Mouse (Mus musculus) retina, postnatal 1 day (tissue): Measurements from ENCODE around the gene Mtnr1b.

Source experiments
- DNase-seq: peaks from one replicate; pipeline ENCODE4 v3.0.0-alpha.2; 2012

Gene Mtnr1b

DNA sequence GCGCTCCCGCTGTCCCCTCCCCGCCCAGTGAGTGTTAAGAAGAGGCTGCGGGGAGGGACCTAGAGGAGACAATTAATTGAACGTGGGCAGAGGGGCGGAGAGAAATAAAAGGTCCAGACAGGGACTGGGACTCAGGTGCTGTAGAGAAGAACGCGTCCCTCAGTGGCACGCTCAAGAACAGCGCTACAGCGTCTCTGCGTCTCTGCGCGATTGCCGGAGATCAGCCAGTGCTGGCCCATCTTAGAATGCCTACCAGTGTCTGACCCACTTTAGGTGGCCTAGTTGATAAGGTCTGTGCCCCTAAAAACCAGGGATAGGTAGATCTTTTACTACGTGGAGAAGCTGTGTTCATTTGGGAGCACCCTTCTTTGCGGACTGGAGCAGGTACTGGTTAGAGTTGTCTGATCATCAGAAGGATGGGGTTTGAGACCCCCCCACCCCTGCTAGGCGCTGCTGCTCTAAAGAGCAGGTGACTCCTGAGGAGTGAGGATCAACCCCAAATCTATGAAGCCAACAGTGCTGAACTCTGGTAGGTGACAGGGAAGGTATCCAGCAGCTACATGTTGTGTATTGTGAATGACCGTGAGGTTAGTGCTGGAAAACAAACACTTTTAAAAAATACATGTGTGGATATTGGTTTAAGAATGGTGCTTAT is at the start of gene Mtnr1b:
TSS of gene Mtnr1b (minus strand) at position 51 of the 655 bp plus-strand sequence.
- DNase-seq = no peak

DNA sequence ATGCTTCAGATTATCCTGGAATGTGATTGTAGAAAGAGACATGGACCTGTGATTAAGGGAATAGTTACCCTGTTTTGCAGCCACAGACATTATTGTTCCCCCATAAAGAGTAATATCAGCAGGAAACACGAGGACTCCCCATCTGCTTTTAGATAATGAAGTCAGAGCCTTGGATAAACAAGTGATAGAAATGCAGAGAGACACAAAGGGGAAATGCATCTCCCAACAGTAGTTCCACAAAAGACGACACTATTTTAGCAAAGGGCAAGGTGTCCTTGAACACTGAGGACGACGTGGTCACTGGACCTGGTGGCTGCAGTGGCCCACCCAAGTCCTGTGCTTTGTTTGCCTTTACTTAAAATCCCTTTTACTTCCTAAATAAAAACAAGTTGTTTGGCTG is 45.9 kb upstream of the Mtnr1b start:
- no peak for DNase-seq

GRCm38 (mm10) chr9:15919373-15920005 is 45.1 kb upstream of the Mtnr1b start:
- DNase-seq = peak; percentile 52

DNA sequence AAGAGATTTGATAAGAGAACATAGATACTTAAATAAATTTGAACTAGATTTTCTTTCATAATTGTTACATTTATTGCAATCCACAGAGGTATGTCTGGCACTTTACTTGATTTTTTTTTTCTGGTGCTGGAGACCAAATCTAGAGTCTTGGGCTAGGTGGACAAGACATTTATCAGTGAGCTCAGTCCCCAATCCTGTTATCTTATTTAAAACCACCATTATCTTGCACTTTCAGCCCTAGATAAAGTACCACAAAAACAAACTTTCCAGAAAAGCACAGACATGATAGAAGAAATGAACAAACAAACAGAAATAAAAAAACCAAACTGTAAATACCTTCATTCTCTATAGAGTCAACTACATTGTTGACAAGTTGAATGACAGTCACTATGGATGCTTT is 42.2 kb upstream of the Mtnr1b start:
- no peak for DNase-seq

DNA sequence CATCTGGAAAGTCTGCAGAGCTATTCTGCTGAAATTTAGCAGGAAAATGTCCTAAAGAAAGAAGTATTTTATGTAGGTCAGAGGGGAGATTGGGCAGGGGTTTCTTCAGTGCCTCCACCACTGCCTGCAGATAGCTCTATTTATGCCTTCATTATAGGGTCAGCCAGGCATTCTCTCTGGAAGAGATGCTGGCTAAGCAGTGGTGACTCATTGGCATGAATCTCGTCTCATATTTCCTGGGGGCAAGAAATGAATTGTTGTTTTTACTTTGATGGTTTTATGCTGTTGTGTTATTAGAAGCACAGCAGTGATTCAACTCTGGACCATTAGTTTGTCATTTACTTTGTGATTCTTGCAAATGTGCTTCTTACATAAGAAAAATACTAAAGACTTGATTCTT is 38.4 kb upstream of the Mtnr1b start:
- DNase-seq = no peak

DNA sequence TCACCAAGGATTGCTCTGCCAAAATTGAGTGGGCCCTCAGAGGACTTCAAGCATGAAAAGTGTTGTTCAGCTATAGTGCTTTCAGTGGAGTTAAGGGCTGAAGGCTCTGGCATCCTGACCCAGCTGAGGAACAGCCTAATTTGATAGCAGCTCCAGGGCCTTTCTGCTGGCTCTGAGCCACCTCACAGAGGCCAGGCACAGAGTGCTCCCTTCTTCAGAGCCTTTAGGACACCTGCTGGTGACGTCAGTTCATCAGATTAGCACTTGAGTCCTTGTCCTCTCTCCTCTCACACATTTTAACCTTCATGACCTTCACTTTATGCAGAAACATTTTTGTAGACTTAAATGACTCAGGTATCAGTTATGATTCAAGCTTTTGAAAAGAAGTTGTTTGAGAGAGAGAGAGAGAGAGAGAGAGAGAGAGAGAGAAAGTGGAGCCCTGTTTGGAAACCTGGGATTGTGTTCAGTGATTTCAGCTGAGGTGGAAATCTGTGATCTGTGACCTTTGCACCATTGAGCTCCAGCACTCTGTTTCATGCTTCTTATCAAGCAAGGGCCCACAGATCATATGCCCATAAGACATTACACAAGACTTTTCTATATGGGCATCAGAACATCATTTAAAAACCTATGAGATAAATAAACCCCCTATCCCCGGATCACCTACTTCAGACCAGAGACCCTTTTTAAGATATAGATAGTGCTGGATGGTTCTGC is 35.2 kb upstream of the Mtnr1b start:
- DNase-seq = no peak

GRCm38 (mm10) chr9:15903948-15904750 is 29.8 kb upstream of the Mtnr1b start:
- DNase-seq = peak; percentile 66

GRCm38 (mm10) chr9:15898112-15898511 is 23.8 kb upstream of the Mtnr1b start:
- peak; percentile 48 for DNase-seq

DNA sequence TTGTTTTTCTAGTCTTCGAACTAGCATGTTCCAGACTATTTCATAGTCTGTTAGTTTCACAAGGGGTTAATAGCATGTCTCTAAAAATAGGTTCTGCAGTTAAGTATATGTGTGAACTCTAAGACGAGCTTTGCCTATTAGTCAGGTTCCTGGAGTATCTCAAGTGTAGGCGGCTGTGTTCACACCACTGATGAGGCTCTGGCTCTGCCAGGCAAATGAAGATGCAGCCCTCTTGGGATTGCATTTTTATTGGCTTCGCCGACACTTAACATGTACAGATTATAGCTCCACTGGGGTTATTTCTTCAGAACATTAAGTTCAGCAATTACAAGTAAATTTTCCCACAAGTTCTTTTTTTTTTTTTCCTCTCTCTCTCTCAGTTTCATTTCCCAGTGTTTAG is 12.4 kb upstream of the Mtnr1b start:
- DNase-seq = no peak

- DNase-seq = no peak
Observed at GRCm38 (mm10) chr9:15880754-15881153, 6.4 kb upstream of the Mtnr1b start.

- peak; percentile 69 for DNase-seq
Observed at GRCm38 (mm10) chr9:15880160-15880603, 5.8 kb upstream of the Mtnr1b start.

GRCm38 (mm10) chr9:15870013-15870412 is 4.3 kb downstream of the Mtnr1b start:
- DNase-seq = no peak

DNA sequence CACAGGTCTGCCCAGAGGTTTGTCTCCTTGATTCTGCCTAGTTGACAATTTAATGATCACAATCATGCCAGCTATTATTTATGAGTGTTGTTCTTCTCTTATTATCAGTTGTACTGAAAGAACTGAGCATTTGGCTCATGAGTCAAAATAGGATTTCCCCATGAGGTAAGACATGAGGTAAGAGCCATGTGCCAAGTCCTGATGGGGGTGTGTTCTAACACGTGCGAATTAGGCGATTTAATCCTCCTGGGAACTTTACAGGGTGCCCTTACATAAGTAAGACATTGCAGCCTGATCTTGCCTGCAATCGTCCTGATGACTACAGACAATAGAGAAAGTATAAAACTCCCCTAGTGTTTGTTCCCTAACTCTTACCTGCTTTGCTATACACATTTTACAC is 4.9 kb downstream of the Mtnr1b start:
- DNase-seq = no peak

DNA sequence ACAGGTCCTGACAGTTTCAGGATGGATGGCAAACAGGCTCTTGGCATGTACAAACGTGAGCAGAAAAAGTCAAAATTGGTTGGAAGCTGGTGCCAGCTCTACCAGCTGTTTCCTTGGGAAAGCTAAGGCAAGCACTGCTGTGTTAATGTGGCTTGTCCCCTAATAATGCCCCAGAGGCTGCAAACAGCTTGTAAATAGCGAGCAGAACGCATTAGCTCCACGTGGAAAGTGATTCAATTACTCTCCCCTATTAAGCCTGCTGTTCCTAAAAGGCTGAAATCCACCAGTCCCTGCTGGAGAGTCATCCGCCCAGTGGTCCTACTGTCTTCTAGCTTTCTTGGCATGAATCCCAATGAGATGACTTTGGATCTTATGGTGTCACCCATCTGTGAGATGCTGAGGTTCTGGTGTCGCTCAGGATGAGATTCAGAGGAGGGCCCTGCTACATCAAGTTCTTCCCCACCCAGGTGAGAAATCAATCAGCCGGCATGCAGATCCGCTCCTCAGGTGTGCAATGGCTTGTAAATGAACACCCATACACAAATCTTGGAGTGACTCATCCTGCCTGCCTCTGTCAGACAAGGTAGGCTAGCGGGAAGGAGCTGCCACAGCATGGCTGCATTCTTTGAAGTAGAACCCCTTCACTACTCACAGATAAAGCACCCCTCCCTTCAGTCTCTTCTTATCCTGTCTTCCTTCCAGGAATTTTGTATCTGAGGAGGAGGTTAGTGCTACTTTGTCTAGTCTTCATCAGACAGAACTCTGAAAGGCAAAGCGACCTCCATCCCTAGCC is 7.9 kb downstream of the Mtnr1b start:
- no peak for DNase-seq

GRCm38 (mm10) chr9:15861402-15861801 is 13.0 kb downstream of the Mtnr1b start:
- peak; percentile 12 for DNase-seq

- DNase-seq = no peak
Observed at GRCm38 (mm10) chr9:15850749-15851148, 23.6 kb downstream of the Mtnr1b start.

- no peak for DNase-seq
Observed at GRCm38 (mm10) chr9:15845390-15845789, 29.0 kb downstream of the Mtnr1b start.

DNA sequence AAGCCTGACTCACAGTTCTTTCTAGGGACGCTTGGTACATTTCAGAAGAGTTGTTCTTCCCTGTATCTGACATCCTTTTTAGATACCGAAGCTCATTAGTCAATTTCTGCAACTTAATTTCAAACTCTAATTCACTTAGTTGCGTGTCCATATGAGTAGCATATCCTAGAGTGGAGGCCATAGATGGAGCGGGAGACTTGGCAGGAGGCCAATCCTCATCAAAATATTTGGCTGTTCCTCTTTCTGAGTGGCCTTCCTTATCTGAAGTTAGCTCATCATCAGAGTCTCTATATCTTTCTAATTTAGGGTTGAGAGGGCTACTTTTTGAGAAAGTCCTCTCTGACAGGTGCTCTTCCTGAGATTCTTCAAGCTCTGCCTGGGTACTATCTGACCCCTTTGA is 29.4 kb downstream of the Mtnr1b start:
- peak; percentile 24 for DNase-seq

- DNase-seq = peak; percentile 25
Observed at GRCm38 (mm10) chr9:15813002-15813911, 61.1 kb downstream of the Mtnr1b start.

DNA sequence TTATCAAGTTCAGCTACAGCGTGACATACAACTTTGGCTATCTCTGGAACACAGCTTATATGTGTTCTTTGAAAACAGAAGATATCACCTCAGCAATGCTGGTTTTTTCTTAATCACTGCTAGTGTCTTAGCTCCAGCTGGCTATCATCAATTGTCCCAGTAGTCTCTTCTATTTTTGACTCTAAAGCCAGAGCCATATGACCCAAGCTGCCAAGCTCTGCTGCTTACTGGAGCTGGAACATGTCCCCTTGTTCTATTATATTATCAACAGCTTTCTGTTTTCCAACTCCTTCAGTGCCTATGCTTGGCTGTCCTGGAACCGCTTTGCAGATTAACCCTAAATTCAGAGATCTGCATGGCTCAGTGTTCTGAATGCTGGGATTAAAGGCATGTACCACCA is 70.1 kb downstream of the Mtnr1b start:
- DNase-seq = no peak

GRCm38 (mm10) chr9:15802413-15803027 is 71.8 kb downstream of the Mtnr1b start:
- DNase-seq = no peak
